Mouse (Mus musculus): ENCODE results near the gene Psmd3. TPM values are rescaled to one million over a fixed set of nuclear protein-coding genes. Genes with fewer than 3 reads are reported as not detected.
A peak's percentile ranks its signal among the peaks of the same experiment; 100 is the strongest.
"Not testable (repeated sequence)": the region's sequence is repeated elsewhere in the genome, so short reads cannot be mapped to it uniquely, and the experiment has no call there.

Gene Psmd3
- polyA plus RNA-seq (2015; fragmentation: Nextera tagmentation; extraction: Ambion mirVana) = 86.4 and 86.5 TPM in 2 replicates

DNA sequence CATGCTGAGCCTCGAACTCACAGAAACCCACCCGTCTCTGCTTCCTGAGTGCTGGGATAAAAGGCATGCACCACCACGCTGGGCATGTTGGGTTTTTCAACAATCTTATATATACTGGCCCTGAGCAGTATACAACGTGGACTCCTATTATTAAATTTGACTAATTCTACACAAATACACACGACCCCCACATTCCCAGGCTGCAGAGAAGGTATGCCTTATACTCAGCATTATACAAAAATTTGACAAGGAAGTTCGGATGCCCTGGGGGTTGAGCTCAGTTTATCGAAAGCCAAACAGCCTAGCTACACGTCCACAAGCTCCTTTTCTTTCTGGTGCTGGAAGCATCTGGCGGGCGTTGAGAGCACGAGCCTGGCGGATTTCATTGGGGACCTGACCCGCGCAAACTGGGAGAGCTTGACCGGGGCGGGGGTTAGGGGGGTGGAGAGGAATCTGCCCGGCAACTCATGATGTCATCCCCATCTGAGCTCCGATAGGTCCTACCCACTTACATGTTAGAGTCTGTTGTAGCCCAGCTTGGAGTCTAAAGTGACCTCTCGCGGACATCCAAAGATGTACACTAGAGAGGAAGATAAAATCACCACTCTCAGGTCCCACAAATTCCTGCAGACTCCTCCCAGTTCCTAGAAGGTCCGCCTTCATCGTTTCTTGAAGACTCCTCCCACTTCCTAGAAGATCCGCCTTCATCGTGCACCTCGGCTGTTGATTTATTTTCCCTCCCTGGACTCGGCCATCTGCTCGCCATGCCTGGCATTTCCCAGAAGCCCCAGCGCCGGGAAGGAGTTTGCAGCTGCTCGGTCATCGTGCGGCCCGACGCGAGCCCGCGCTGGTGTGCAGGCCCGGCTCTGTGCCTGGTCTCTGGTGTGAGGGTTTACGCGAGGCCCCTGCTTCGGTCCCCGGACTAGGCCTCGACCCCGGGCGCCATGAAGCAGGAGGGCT, at the start of gene Psmd3:
TSS of gene Psmd3 (plus strand) at position 769 of the 960 bp plus-strand sequence.
- Histone ChIP-seq H3K36me3 (ENCODE audit: control insufficient read depth, insufficient read depth) (peaks cover 13% of the 10 kb centered on the region), H3K27me3 (ENCODE audit: control insufficient read depth, insufficient read depth, low read depth, low read length) (no peaks in the 10 kb centered on the region), H3K4me3 (ENCODE audit: low read depth, low read length) (peak within 1 kb of the TSS; percentile 94), H3K4me2 (ENCODE audit: low read depth, low read length) (peak within 1 kb of the TSS; percentile 88), H3K9ac (ENCODE audit: low read depth, low read length) (peak within 1 kb of the TSS; percentile 96), H3K9me3 (replicated peaks; ENCODE audit: control insufficient read depth, low read length) (no peaks in the 10 kb centered on the region), H3K4me1 (ENCODE audit: control insufficient read depth, low read depth, low read length) (peaks cover 12% of the 10 kb centered on the region), H3K27ac (ENCODE audit: low read length) (peak within 1 kb of the TSS; percentile 73)
- 3% methylated on average over 45 of the region's 45 CpGs for WGBS (ENCODE audit: insufficient replicate concordance)
- ATAC-seq (ENCODE audit: low read depth) = peak; percentile 92

DNA sequence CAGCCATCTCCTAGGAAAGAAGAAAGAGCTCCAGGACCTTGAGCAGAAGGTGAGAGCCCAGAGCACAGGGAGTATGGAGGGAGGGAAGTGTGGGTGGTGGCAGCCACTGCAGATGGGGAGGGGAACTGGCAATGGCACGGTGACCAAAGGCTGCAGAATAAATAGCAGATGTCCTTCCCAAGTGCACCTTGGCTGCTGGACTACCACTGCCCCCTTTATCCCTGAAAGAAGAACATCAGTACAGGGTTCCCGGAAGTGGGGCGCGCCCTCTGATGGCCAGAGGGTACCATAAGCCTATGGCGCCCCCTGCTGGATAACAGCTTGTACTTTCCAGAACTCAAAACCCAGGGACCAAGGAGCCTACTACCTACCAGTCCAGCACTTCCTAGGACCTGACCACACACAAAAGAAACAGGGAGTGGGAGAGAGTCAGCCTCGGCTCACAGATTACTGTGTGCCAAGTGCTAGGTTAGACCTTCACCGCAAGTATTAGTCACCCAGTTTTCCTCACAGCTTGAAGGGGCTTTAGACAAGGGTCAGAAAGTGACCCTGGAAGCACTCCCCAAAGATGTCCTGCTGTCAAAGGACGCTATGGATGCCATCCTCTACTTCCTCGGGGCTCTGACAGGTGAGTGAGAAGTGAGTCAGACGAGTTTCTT, 46.9 kb upstream of the Psmd3 start:
- H3K9ac ChIP-seq (ENCODE audit: low read depth, low read length); H3K4me1 ChIP-seq (ENCODE audit: control insufficient read depth, low read depth, low read length); H3K36me3 ChIP-seq (ENCODE audit: control insufficient read depth, insufficient read depth); H3K4me2 ChIP-seq (ENCODE audit: low read depth, low read length); H3K9me3 ChIP-seq (replicated peaks; ENCODE audit: control insufficient read depth, low read length); H3K27me3 ChIP-seq (ENCODE audit: control insufficient read depth, insufficient read depth, low read depth, low read length); H3K4me3 ChIP-seq (ENCODE audit: low read depth, low read length); H3K27ac ChIP-seq (ENCODE audit: low read length): not testable (repeated sequence)
- 0 out of 2 replicates have a peak, but pooled peaks have one; percentile 32 for ATAC-seq (ENCODE audit: low read depth)
- WGBS (ENCODE audit: insufficient replicate concordance) = 19% methylated on average over 10 of the region's 10 CpGs

DNA sequence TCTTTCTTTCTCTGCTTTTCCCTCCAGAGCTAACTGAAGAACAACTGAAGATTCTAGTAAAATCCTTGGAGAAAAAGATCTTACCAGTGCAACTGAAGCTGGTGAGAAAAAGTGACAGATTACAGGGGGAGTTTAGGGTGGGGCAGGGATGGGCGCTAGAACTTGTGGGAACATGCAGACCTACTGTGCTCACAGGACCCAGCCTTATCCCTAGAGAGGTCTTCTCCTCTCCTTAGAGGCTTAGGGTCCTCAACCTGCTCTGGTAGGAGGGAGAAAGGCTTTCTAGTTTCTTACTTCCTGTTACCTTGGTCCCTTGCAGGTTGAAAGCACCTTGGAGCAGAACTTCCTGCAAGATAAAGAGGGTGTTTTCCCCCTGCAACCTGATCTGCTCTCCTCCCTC, 44.9 kb upstream of the Psmd3 start:
- H3K27me3 ChIP-seq (ENCODE audit: control insufficient read depth, insufficient read depth, low read depth, low read length) = no peaks in the 10 kb centered on the region
- H3K4me1 ChIP-seq (ENCODE audit: control insufficient read depth, low read depth, low read length) = no peaks in the 10 kb centered on the region
- H3K36me3 ChIP-seq (ENCODE audit: control insufficient read depth, insufficient read depth) = no peaks in the 10 kb centered on the region
- H3K27ac ChIP-seq (ENCODE audit: low read length) = no peak overlapping the region
- H3K9me3 ChIP-seq (replicated peaks; ENCODE audit: control insufficient read depth, low read length) = no peaks in the 10 kb centered on the region
- no peak overlapping the region for H3K9ac ChIP-seq (ENCODE audit: low read depth, low read length)
- no peak overlapping the region for H3K4me2 ChIP-seq (ENCODE audit: low read depth, low read length)
- WGBS (ENCODE audit: insufficient replicate concordance) = 56% methylated on average over 1 of the region's 1 CpGs
- no peak for ATAC-seq (ENCODE audit: low read depth)
- no peak overlapping the region for H3K4me3 ChIP-seq (ENCODE audit: low read depth, low read length)

DNA sequence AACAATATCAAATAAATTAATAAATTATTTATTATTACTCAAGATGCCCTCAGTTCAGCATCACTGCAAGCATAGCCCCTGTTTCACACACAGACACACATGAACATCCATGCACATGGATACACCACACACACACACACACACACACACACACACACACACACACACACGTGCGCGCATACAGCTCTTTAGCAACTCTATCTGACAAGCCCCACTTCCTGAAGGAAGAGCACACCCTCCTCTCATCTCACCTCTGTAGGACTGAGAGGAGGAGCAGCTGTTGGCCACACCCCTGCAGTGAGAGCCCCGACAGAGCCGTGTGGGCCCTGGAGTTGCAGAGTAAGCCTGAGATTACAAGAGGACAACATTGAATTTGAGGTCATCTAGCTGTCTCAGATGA, 42.3 kb upstream of the Psmd3 start:
- Histone ChIP-seq H3K9me3 (replicated peaks; ENCODE audit: control insufficient read depth, low read length) (no peaks in the 10 kb centered on the region), H3K36me3 (ENCODE audit: control insufficient read depth, insufficient read depth) (no peaks in the 10 kb centered on the region), H3K27ac (ENCODE audit: low read length) (no peak overlapping the region), H3K4me3 (ENCODE audit: low read depth, low read length) (no peak overlapping the region), H3K27me3 (ENCODE audit: control insufficient read depth, insufficient read depth, low read depth, low read length) (no peaks in the 10 kb centered on the region), H3K4me1 (ENCODE audit: control insufficient read depth, low read depth, low read length) (no peaks in the 10 kb centered on the region), H3K4me2 (ENCODE audit: low read depth, low read length) (no peak overlapping the region), H3K9ac (ENCODE audit: low read depth, low read length) (no peak overlapping the region)
- no peak for ATAC-seq (ENCODE audit: low read depth)
- WGBS (ENCODE audit: insufficient replicate concordance) = 18% methylated on average over 5 of the region's 5 CpGs

GRCm38 (mm10) chr11:98644757-98645156, 37.6 kb upstream of the Psmd3 start:
- Histone ChIP-seq H3K9me3 (replicated peaks; ENCODE audit: control insufficient read depth, low read length) (no peaks in the 10 kb centered on the region), H3K36me3 (ENCODE audit: control insufficient read depth, insufficient read depth) (no peaks in the 10 kb centered on the region), H3K4me1 (ENCODE audit: control insufficient read depth, low read depth, low read length) (no peaks in the 10 kb centered on the region), H3K27ac (ENCODE audit: low read length) (no peak overlapping the region), H3K4me2 (ENCODE audit: low read depth, low read length) (no peak overlapping the region), H3K4me3 (ENCODE audit: low read depth, low read length) (no peak overlapping the region), H3K27me3 (ENCODE audit: control insufficient read depth, insufficient read depth, low read depth, low read length) (no peaks in the 10 kb centered on the region), H3K9ac (ENCODE audit: low read depth, low read length) (no peak overlapping the region)
- WGBS (ENCODE audit: insufficient replicate concordance) = 57% methylated on average over 3 of the region's 3 CpGs
- ATAC-seq (ENCODE audit: low read depth) = no peak

GRCm38 (mm10) chr11:98645946-98646345, 36.4 kb upstream of the Psmd3 start:
- WGBS (ENCODE audit: insufficient replicate concordance) = 40% methylated on average over 2 of the region's 2 CpGs
- no peaks in the 10 kb centered on the region for H3K9me3 ChIP-seq (replicated peaks; ENCODE audit: control insufficient read depth, low read length)
- no peak overlapping the region for H3K27ac ChIP-seq (ENCODE audit: low read length)
- no peak overlapping the region for H3K4me3 ChIP-seq (ENCODE audit: low read depth, low read length)
- H3K27me3 ChIP-seq (ENCODE audit: control insufficient read depth, insufficient read depth, low read depth, low read length) = no peaks in the 10 kb centered on the region
- no peak overlapping the region for H3K4me2 ChIP-seq (ENCODE audit: low read depth, low read length)
- no peak for ATAC-seq (ENCODE audit: low read depth)
- H3K9ac ChIP-seq (ENCODE audit: low read depth, low read length) = no peak overlapping the region
- H3K4me1 ChIP-seq (ENCODE audit: control insufficient read depth, low read depth, low read length) = no peaks in the 10 kb centered on the region
- H3K36me3 ChIP-seq (ENCODE audit: control insufficient read depth, insufficient read depth) = no peaks in the 10 kb centered on the region

DNA sequence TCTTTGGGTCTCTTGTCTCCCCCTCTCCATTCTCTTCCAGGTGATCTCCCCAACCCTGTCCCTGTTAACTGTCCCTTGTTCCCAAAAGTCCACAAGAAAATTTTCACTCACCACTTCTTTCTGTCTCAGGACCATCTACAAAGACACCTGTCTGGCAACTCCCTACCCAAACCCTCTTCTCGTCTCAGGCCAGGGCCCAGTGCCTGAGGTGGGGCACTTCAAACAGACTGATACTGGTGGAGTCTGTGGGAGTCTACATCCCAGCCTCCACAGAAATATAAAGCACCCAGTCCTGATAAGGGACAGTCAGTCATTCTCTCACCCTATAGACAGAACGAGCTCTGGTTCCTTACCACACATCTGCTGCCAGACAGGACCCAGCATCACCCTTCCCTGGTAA, 35.9 kb upstream of the Psmd3 start, which contains the start of gene Gsdma2:
TSS of gene Gsdma2 (plus strand) at position 301 of the 400 bp plus-strand sequence.
- Histone ChIP-seq H3K9ac (ENCODE audit: low read depth, low read length) (no peak within 1 kb of the TSS), H3K9me3 (replicated peaks; ENCODE audit: control insufficient read depth, low read length) (no peaks in the 10 kb centered on the region), H3K4me1 (ENCODE audit: control insufficient read depth, low read depth, low read length) (no peaks in the 10 kb centered on the region), H3K27me3 (ENCODE audit: control insufficient read depth, insufficient read depth, low read depth, low read length) (no peaks in the 10 kb centered on the region), H3K4me3 (ENCODE audit: low read depth, low read length) (no peak within 1 kb of the TSS), H3K4me2 (ENCODE audit: low read depth, low read length) (no peak within 1 kb of the TSS), H3K36me3 (ENCODE audit: control insufficient read depth, insufficient read depth) (no peaks in the 10 kb centered on the region), H3K27ac (ENCODE audit: low read length) (no peak within 1 kb of the TSS)
- WGBS (ENCODE audit: insufficient replicate concordance) = 30% methylated on average over 2 of the region's 2 CpGs
- no peak for ATAC-seq (ENCODE audit: low read depth)

DNA sequence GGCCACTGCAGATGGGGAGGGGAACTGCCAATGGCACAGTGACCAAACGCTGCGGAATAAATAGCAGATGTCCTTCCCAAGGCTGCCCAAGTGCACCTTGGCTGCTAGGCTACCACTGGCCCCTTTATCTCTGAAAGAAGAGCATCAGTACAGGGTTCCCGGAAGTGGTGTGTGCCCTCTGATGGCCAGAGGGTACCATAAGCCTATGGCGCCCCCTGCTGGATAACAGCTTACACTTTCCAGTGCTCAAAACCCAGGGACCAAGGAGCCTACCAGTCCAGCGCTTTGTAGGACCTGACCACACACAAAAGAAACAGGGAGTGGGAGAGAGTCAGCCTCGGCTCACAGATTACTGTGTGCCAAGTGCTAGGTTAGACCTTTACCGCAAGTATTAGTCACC, 27.3 kb upstream of the Psmd3 start:
- H3K4me3 ChIP-seq (ENCODE audit: low read depth, low read length); H3K27me3 ChIP-seq (ENCODE audit: control insufficient read depth, insufficient read depth, low read depth, low read length); H3K9ac ChIP-seq (ENCODE audit: low read depth, low read length); H3K36me3 ChIP-seq (ENCODE audit: control insufficient read depth, insufficient read depth); H3K27ac ChIP-seq (ENCODE audit: low read length); H3K4me1 ChIP-seq (ENCODE audit: control insufficient read depth, low read depth, low read length); H3K9me3 ChIP-seq (replicated peaks; ENCODE audit: control insufficient read depth, low read length); H3K4me2 ChIP-seq (ENCODE audit: low read depth, low read length); ATAC-seq (ENCODE audit: low read depth): not testable (repeated sequence)
- 8% methylated on average over 7 of the region's 7 CpGs for WGBS (ENCODE audit: insufficient replicate concordance)

- H3K4me2 ChIP-seq (ENCODE audit: low read depth, low read length) = no peak overlapping the region
- H3K4me1 ChIP-seq (ENCODE audit: control insufficient read depth, low read depth, low read length) = no peaks in the 10 kb centered on the region
These were observed 21.8 kb upstream of the Psmd3 start for GRCm38 (mm10) chr11:98660517-98660916.

More at GRCm38 (mm10) chr11:98660517-98660916, 21.8 kb upstream of the Psmd3 start:
- H3K36me3 ChIP-seq (ENCODE audit: control insufficient read depth, insufficient read depth) = no peaks in the 10 kb centered on the region
- H3K27ac ChIP-seq (ENCODE audit: low read length) = no peak overlapping the region
- WGBS (ENCODE audit: insufficient replicate concordance) = 7% methylated on average over 6 of the region's 6 CpGs
- no peaks in the 10 kb centered on the region for H3K27me3 ChIP-seq (ENCODE audit: control insufficient read depth, insufficient read depth, low read depth, low read length)
- no peak for ATAC-seq (ENCODE audit: low read depth)
- no peak overlapping the region for H3K9ac ChIP-seq (ENCODE audit: low read depth, low read length)
- H3K4me3 ChIP-seq (ENCODE audit: low read depth, low read length) = no peak overlapping the region
- no peaks in the 10 kb centered on the region for H3K9me3 ChIP-seq (replicated peaks; ENCODE audit: control insufficient read depth, low read length)
